Mouse (Mus musculus): ENCODE results near the gene Naa40. TPM values are rescaled to one million over a fixed set of nuclear protein-coding genes. Genes with fewer than 3 reads are reported as not detected.
A peak's percentile ranks its signal among the peaks of the same experiment; 100 is the strongest.

Gene Naa40
- total RNA-seq, 2 experiments from 2014 or later, result 11.6 to 12.2 TPM

DNA sequence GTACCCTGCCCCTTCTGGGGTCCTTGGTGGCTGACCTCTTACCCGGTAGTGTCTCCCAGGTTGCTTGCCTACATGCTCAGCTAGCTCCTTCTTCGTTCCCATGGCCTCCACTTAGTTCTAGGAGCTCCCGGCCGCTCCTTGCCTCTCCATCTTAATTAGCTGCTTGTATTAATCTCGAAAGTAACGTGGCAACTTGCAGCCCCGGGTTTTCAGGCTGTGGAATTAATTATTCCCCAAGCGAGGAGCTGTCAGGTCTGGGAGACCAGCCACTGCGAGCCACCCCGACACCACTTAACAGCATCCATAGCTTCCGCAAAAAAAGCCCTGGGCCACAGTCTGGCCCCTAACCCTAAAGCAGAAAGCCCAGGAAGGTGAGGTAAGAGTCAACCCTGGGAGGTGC is 57.6 kb downstream of the Naa40 start:
- no peak for DNase-seq (ENCODE audit: low spot score)

DNA sequence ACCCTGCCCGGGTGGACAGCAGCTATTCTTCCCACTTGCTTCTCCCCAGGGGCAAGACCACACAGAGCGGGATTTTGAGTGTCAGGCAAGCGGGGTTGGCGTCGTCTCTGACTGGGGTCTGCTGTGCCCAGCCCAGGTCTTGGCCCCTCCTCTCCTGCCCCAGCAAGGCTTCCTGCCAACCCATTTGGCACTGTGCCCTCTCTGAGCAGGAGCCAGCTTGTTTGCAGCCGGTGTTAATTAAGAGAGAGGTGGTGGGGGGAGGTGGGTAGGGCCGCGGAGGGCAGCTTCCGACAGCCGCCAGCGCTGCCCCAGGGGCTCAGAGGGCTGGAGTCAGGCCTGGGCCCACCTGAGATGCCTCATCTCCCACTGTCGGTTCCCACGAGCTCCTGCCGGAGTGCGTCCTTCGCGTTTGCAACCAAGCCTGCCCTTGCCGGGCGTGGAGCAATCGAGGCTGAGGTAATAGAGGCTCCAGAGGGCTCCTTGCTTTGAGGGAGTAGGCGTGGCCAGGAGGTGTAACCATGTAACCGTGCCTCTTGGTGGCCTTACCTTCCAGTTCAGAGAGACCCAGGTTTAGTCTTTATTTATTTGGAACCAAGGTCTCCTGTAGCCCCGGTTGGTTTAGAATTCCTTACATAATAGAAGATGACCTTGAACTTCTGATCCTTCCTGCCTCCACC is 58.6 kb downstream of the Naa40 start:
- DNase-seq (ENCODE audit: low spot score), result no peak

DNA sequence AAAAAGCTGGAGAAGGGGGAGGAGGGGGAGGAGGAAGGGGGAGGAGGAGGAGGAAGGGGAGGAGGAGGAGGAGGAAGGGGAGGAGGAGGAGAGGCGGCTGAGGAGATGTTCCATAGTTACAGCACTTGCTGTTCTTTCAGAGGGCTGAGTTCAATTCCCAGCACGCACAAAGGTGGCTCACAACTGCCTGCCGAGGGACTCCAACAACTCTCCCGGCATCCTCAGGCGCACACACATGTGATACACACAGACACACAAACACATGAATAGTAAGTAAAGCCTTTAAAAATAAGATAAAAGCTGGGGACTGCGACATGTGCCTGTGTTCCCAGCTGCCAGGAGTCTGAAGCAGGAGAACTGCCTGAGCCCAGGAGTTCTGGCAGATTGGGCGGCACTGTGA is 59.5 kb downstream of the Naa40 start:
- DNase-seq (ENCODE audit: low spot score), result no peak

DNA sequence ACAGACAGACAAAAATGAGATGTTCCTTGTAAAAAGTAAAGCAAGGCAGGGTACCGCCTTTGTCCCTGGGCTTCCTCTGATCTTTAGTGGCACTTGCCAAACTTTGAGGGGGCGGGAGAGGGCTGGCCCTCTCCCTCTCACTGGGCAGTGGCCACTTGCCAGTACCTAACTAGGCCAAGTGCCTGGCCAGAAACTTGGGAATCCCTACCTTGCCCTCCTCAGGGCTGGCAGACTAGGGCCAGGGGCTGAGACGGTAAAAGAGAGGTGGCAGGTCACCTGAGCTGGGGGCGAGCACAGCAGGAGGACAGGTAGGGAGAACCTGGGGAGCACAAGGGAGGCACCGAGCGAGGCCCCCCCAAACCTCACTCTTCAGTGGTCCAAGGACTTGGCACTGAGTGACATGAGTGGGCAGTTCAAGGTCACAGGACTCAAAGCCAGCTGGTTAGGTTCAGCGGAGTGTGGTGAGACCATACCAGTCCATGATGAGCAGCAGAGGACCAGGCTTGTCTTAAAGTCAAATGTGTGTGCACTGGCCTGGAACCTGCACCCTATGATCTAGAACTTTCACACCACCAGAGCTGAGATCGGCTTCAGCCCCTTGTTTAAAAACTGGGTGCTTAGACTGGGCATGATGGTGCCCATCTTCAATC is 60.1 kb downstream of the Naa40 start:
- DNase-seq (ENCODE audit: low spot score), result peak; percentile 61

DNA sequence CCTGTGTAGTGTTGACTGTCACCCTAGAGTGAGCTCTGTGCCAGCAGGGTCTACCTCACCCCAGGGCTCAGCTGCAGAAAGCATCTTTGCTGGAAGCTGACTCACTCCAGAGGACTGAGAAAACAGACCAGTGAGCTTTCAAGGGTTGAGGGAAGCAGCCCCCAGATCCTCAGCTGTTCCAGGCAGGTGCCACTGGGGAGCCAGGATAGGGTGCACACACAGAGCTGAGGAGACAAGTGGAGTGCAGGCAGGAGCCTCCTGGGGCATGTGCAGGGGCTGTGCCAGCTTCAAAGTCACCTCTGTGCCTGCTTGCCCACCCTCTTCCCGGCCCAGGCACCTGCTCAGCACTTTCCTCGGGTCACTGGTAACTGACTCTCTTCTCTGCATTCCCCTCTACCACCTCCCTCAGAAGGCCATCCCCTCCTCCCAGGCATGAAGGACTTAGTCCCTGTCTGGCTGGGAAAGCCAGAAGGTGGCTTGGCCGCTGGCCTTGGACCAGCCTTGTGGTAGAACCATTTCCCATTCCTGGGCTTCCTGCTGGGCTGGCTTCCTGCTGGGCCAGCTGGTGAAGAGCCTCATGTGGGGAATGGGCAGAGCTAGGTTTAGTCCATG is 62.0 kb downstream of the Naa40 start:
- no peak for DNase-seq (ENCODE audit: low spot score)

DNA sequence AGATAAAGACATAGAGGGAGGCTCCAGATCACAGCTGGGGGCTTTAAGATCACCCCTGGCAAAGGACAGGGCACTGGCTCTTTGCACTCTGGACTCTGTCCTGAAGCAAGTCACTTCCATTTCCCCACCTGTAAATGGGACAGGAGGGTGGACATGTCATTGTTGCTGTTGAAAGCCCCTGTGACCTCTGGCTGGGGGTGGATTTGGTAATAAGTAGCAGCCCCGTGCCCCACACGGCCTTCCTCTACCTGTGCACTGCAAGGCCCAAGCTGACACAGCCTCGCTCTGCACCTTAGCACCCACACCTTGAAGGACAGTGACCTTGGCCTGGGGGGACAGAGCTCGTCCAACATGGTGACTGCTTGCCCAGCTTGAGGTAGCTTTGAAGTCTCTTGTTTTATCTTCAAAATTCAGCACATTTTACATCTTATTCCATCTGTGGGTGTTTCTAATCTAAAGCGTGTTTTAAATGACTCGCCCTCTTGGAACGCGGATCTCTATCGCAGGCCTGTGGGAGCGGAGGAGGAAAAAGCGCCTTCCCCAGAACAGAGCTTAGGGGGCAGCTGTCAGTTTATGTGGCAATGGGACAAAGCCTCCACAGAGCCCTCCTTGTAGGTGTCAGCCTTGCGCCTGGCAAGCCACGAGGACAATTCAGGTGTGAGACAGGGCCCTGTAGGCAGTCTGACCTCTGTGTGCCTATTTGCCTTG is 63.0 kb downstream of the Naa40 start:
- DNase-seq (ENCODE audit: low spot score), result no peak

DNA sequence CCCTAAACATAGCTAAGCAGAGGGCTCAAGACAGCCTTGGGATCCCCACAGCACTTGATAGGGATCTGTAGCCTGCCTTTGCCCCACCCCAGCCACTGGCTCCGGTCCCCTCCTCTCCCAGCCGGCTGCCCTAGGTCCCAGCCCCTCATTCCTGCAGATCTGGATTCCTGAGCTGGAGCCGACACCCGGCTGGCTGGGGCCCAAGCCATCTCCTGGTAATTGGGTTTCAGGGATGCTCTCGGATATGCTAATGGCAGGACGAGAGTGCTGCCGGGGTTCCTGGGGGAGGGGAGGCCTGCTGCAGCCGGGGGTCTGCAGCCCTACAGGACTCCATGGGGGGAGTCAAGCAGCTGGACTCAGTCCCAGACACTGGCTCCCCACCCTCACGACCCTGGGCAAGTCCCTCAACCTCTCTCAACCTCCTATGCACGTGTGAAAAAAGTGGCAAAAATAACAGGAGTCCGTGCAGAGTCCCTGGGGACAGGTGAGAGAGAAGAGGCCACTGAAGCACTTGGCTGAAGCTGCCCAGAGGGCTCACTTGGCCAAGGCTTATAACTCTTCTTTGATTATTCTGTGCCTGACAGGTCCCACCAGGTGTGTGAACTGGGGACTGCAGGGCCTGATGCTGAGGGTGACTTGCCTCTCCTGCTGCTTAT is 64.8 kb downstream of the Naa40 start:
- no peak for DNase-seq (ENCODE audit: low spot score)

Other genes with a start within 250 kb of the Naa40 start
- 10 to 100 TPM; 33.9 to 38.4 TPM for gene Dnajc4, start 248.6 kb downstream of the Naa40 start, total RNA-seq (2021)
- gene Nudt22, start 245.1 kb downstream of the Naa40 start, total RNA-seq (2021), result 10 to 100 TPM; 12.0 to 13.7 TPM
- 10 to 100 TPM; 24.4 to 26.4 TPM for gene Trpt1, start 245.1 kb downstream of the Naa40 start, total RNA-seq (2021)
- gene Fermt3, start 221.7 kb downstream of the Naa40 start, total RNA-seq (2021), result under 1 TPM; 0.64 to 0.93 TPM
- 10 to 100 TPM; 89.7 to 98.5 TPM for gene Stip1, start 201.2 kb downstream of the Naa40 start, total RNA-seq (2021)
- 100 to 1,000 TPM; 276 to 311 TPM for gene Macrod1, start 184.4 kb downstream of the Naa40 start, total RNA-seq (2021)
- 1 to 10 TPM; 1.1 to 1.9 TPM for gene Flrt1, start 135.5 kb downstream of the Naa40 start, total RNA-seq (2021)
- gene Otub1, start 34.9 kb downstream of the Naa40 start, total RNA-seq (2021), result 10 to 100 TPM; 50.8 to 57.0 TPM
- gene Cox8a, start 23.6 kb downstream of the Naa40 start, total RNA-seq (2021), result 100 to 1,000 TPM in 1 of 2 experiments, 10 to 100 TPM in 1; 72.3 to 102 TPM
- 1 to 10 TPM; 2.2 to 2.7 TPM for gene Rcor2, start 26.1 kb upstream of the Naa40 start, total RNA-seq (2021)
- gene Mark2, start 100.7 kb upstream of the Naa40 start, total RNA-seq (2021), result 10 to 100 TPM; 34.4 to 39.5 TPM
- gene Spindoc, start 141.8 kb upstream of the Naa40 start, total RNA-seq (2021), result 1 to 10 TPM; 7.4 to 9.0 TPM
- 1 to 10 TPM; 3.1 to 4.8 TPM for gene 2700081O15Rik, start 176.4 kb upstream of the Naa40 start, total RNA-seq (2021)
- gene Rtn3, start 242.1 kb upstream of the Naa40 start, total RNA-seq (2021), result 10 to 100 TPM; 27.4 to 33.9 TPM